Mouse (Mus musculus): Measurements from ENCODE around the gene Mpzl1.

- TF ChIP-seq EP300 (IDR thresholded peaks at IDR 0.05; ENCODE audit: insufficient read depth, low read depth, low read length) (no peak), POLR2A (IDR thresholded peaks at IDR 0.05; ENCODE audit: insufficient read depth, low read depth, low read length) (no peak), CTCF (IDR thresholded peaks at IDR 0.05) (no peak)
These were observed 21.6 kb downstream of the Mpzl1 start for GRCm38 (mm10) chr1:165612714-165613113.

All from heart, adult 2 months (tissue).